Mouse (Mus musculus): Measurements from ENCODE around the gene Tgoln1.
A peak's percentile ranks its signal among the peaks of the same experiment; 100 is the strongest.

Gene Tgoln1

GRCm38 (mm10) chr6:72630370-72630769 is 13.6 kb upstream of the Tgoln1 start:
- no peak for DNase-seq (ENCODE audit: low read depth, low spot score)

GRCm38 (mm10) chr6:72627276-72627675 is 10.5 kb upstream of the Tgoln1 start:
- DNase-seq (ENCODE audit: low read depth, low spot score) = no peak

- no peak for DNase-seq (ENCODE audit: low read depth, low spot score)
These were observed 9.6 kb upstream of the Tgoln1 start for GRCm38 (mm10) chr6:72626391-72626790.

DNA sequence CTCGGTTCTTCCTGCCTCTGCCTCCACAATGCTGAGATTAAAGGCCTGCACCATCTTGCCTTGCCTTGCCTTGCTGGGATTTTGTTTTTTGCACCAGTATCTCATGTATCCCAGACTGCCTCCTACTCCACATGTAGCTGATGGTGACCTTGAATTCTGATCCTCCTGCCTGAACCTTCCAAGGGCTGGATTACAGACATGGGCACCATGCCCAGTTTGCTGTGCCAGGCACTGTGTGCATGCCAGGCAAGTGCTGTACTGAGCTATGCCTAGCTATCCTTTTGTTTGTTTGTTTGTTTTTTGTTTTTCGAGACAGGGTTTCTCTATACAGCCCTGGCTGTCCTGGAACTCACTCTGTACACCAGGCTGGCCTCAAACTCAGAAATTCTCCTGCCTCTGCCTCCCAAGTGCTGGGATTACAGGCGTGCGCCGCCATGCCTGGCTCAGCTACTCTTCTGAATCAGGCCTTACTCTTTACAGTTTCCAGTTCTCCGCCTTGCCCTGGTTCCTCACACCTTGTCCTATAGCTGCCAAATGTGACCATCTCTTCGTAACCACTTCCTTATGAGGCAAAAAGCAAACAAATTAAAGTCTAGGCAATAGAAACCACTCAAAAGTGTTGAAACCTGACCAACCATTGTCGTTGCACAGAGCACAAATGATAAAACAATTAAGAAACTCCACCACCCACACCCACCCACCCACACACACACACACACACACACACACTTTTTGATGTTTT is 7.0 kb upstream of the Tgoln1 start:
- no peak for DNase-seq (ENCODE audit: low read depth, low spot score)

DNA sequence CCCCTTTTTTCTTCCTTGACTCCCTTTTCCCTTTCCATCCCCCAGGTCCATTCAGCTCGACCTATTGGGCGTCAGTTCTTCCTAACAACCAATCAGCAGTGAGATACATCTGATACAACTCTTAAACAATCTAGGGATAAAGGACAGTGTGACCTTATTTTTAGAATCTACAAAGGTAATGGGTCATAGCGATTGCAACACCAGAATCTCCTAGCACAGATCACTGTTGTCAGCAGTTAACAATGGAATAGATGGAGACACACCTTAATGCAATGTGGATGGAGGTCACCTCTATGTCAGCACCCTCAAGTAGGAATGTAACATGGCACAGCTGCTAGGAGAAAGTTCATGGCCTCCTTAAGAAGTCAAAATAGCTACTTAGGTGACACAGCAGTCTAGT is 6.1 kb upstream of the Tgoln1 start:
- DNase-seq (ENCODE audit: low read depth, low spot score) = no peak

GRCm38 (mm10) chr6:72620920-72621319 is 4.1 kb upstream of the Tgoln1 start:
- DNase-seq (ENCODE audit: low read depth, low spot score) = no peak

DNA sequence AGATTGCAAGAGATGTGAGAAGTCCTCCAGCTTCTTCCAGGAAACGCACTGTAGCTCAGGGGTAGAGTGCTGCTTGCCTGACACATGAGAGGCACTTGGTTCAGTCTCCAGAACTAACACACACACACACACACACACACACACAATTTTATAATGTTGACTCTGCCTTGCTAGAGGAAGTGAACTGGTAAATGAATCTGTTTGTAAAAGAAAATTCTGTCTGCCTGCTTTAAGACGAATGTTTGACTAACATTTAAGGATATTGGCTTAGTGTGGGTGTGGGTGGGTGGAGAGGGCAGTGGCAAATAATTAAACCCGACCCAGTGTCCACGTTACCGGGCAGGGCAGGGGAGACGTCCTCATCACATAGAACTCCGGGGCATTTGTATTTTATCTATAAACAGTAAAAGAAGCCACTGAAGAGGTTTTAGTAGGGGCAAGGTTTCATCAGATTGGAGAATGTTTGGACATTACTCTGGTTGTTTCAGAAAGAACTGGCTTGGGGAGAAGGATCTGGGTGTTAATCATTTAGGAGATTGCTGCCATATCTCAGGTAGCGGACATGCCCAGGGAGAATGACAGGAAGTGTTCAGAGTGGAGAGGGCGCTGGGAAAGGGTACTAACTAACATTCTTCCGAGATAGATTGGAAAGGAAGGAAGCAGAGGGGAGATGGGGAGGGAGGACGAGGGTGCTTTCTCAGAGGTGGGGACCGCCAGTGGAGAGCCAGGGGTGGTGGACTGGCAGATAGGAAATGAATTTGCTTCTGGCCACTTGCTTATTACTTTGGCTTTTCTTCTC is 3.1 kb upstream of the Tgoln1 start:
- no peak for DNase-seq (ENCODE audit: low read depth, low spot score)

DNA sequence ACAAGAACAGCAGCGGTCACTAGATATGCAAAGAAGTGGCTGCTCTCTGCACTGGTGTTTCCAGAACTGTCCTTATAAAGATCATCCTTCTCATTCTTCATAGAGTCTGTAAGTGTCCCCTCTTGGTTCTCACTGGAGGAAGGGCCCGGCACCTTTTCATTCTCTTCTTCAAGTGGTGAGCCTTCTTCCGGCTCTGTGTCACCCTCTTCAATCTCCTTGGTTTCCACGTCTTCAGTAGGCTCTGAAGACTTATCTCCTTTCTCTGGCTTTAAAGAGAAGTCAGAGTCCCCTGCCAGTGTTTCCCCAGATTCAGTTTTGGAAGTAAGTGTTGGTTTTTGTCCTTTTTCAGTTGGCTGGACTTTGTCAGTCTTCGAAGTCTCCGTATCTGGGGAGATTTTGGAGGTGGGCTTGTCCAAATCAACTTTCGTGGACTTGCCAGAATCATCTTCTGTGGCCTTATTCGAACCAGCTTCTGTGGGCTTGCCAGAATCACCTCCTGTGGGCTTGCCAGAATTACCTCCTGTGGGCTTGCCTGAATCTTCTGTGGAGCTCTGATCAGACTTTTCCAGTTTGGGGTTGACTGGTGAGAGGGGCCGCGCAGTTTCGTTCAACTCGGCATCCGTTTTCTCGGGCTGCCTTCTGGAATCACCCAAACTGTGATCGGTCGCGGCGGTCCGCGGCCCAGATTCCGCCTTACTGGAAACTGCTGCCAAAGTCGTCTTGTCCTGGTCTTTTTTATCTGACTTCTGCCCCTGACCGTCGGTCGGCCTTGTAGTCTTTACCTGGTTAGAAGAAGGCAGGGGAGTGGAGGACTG is 1.0 kb downstream of the Tgoln1 start:
- no peak for DNase-seq (ENCODE audit: low read depth, low spot score)

DNA sequence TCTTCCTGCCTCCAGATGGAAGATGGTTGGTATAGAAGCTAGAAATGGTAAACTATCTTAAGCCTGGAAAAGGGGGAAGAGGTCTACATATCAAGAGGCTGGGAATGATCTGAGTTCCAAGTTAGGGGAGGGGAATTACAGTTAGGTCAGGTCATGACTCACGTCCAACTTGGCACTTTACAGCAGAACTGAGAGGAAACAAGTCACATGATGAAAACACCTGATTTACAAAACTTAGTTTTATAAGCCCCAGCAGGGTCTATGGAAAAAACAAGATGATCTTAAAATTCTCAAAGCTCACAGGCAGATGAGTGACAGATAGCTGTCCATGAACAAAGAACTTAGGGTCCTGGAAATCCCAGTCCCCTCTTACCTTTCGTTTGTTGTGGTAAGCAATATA is 1.6 kb downstream of the Tgoln1 start:
- peak; percentile 73 for DNase-seq (ENCODE audit: low read depth, low spot score)

DNA sequence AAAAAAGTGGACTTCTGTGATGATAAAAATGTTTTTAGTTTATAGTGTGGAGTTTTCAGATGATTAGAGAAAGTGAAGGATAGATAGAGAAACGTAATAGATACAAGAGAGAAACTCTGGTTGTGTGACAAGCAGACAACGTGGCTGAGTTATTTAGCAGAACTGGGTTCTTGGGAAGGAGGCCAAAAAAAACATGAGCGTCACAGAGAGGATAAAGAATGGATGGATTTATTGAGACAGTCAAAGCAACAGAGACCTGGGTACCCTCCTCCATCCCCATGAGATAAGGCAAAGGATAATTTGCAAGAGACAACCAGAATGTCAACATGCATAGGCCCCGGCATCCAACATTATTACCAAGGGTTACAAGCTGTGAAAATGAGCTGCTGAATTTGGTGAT is 6.5 kb downstream of the Tgoln1 start:
- no peak for DNase-seq (ENCODE audit: low read depth, low spot score)

- no peak for DNase-seq (ENCODE audit: low read depth, low spot score)
These were observed 8.1 kb downstream of the Tgoln1 start for GRCm38 (mm10) chr6:72608662-72609184.

GRCm38 (mm10) chr6:72607676-72608075 is 9.1 kb downstream of the Tgoln1 start:
- no peak for DNase-seq (ENCODE audit: low read depth, low spot score)

GRCm38 (mm10) chr6:72607060-72607459 is 9.7 kb downstream of the Tgoln1 start:
- no peak for DNase-seq (ENCODE audit: low read depth, low spot score)

- DNase-seq (ENCODE audit: low read depth, low spot score) = peak; percentile 75
These were observed 12.7 kb downstream of the Tgoln1 start for GRCm38 (mm10) chr6:72604066-72604465.

- peak; percentile 93 for DNase-seq (ENCODE audit: low read depth, low spot score)
These were observed 15.1 kb downstream of the Tgoln1 start for GRCm38 (mm10) chr6:72601732-72602131.

DNA sequence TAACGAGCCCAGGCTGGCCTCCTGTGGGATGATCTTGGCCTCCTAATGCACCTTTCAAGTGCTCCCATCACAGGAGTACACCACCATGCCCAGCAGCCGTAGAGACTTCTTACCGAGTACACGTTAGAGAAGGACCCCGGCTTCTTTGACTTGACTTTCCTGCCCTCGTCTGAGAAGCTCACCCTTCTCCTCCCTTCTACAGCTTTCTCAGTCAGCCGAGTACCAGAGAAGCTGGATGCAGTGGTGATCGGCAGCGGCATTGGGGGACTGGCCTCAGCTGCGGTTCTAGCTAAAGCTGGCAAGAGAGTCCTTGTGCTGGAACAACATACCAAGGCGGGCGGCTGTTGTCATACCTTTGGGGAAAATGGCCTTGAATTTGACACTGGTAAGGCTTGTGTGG is 16.0 kb downstream of the Tgoln1 start:
- no peak for DNase-seq (ENCODE audit: low read depth, low spot score)

DNA sequence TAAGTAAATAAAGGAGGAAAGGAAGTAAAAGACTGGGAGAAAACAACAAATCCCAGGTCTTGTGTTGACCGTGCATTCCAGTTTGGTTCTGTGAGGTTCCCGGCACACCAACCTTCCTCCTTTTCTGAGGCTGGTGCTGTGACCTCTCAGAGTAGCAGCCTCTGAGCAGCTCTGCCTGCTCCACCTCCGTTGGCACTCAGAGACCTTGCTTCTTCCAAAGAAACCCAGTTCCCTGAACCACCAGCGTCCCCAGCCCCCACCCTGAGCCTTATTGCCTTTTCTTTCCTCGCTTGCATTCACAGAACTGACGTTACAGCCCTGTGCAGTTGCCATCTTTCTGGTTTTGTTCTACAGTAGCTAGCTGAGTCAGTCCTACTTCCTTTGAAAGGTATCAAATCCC is 16.6 kb downstream of the Tgoln1 start:
- DNase-seq (ENCODE audit: low read depth, low spot score) = no peak

GRCm38 (mm10) chr6:72598791-72599557 is 17.8 kb downstream of the Tgoln1 start:
- DNase-seq (ENCODE audit: low read depth, low spot score) = peak; percentile 63

DNA sequence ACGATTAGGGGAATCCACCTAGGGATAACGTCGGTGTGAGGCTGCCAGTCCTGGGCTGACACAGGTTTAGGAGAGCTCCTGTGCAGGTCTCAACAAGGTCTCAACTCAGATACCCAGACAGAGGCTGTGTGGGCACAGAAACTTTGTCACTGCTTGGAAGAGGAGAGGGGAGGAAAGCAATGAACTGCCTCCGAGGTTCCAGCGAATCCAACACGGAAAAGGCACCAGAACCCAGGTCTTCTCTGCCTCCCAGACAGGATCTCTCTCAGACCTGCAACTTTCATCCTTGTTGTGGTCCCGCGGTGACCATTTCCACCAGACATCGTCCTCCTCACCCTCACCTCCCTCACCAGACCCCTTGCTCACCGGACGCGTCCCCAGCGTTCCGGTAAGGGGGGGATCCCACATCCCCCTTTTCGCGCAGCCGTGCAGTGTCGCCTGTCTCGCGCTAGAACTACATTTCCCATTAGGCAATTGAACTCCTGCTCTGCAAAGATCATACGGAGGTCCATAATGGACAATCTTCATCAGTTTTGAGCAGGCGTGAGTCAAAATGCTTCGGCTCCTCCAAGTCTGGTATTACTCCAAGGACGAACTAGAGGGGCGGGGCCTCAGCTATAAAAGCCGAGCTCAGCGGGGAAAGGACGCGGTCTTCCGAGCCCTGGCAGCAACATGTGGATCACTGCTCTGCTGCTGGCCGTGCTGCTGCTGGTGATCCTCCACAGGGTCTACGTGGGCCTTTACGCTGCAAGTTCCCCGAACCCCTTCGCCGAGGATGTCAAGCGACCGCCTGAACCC is 18.6 kb downstream of the Tgoln1 start, which contains the start of the genes Elmod3 and Retsat:
TSS of gene Elmod3 (minus strand) at position 458 of the 798 bp plus-strand sequence.
TSS of gene Retsat (plus strand) at position 520 of the 798 bp plus-strand sequence.
- DNase-seq (ENCODE audit: low read depth, low spot score) = peak; percentile 99

All from 3T3-L1 (cell line).